Mouse (Mus musculus): ENCODE measurements around the gene Wnt5a. TPM values are rescaled to one million over a fixed set of nuclear protein-coding genes. Genes with fewer than 3 reads are reported as not detected.

The Wnt5a gene
- total RNA-seq (2014; rRNA removed): 14.7 and 15.9 TPM in 2 replicates
- polyA plus RNA-seq (2015; fragmentation: Nextera tagmentation; extraction: Ambion mirVana): 10.0 and 11.2 TPM in 2 replicates

GRCm38 (mm10) chr14:28504101-28505050 lies at the start of gene Wnt5a:
Gene Wnt5a, plus strand, starts transcription at chr14:28504750.
- H3K36me3 ChIP-seq (ENCODE audit: insufficient read depth, low read length): no peaks in the 10 kb centered on the region
- 2% methylated on average over 53 of the region's 53 CpGs for WGBS
- peak within 1 kb of the TSS; percentile 54 for H3K4me3 ChIP-seq (ENCODE audit: low read depth, low read length)
- ATAC-seq (ENCODE audit: low FRiP score) (peak; percentile 44; the same call in 1 of the 2 replicates), DNase-seq (ENCODE audit: low spot score) (peak; percentile 66)
- H3K9ac ChIP-seq (replicated peaks; ENCODE audit: low read length, poor library complexity, severe bottlenecking): peak within 1 kb of the TSS; percentile 54
- peaks cover 35% of the 10 kb centered on the region for H3K27me3 ChIP-seq (ENCODE audit: insufficient read depth, low read length)
- TF ChIP-seq CTCF (IDR thresholded peaks at IDR 0.05): no peak
- H3K9me3 ChIP-seq (ENCODE audit: low read length): no peaks in the 10 kb centered on the region
- peak within 1 kb of the TSS; percentile 62 for H3K27ac ChIP-seq (ENCODE audit: low read depth, low read length)
- 0 out of 2 replicates have a peak, but pooled peaks cover 2% of the 10 kb centered on the region for H3K4me1 ChIP-seq (ENCODE audit: insufficient read depth, low read length)
- H3K4me2 ChIP-seq (ENCODE audit: low read depth, low read length, poor library complexity, severe bottlenecking): peak within 1 kb of the TSS; percentile 92

GRCm38 (mm10) chr14:28456372-28457076 lies 48.0 kb upstream of the Wnt5a start:
- H3K9me3 ChIP-seq (ENCODE audit: low read length): no peaks in the 10 kb centered on the region
- ATAC-seq (ENCODE audit: low FRiP score): no peak
- no peak overlapping the region for H3K4me2 ChIP-seq (ENCODE audit: low read depth, low read length, poor library complexity, severe bottlenecking)
- WGBS: 65% methylated on average over 7 of the region's 7 CpGs
- H3K4me3 ChIP-seq (ENCODE audit: low read depth, low read length): no peak overlapping the region
- DNase-seq (ENCODE audit: low spot score): no peak
- H3K27ac ChIP-seq (ENCODE audit: low read depth, low read length): no peak overlapping the region
- no peaks in the 10 kb centered on the region; the same call in 1 of the 2 replicates for H3K4me1 ChIP-seq (ENCODE audit: insufficient read depth, low read length)
- H3K27me3 ChIP-seq (ENCODE audit: insufficient read depth, low read length): no peaks in the 10 kb centered on the region
- H3K9ac ChIP-seq (replicated peaks; ENCODE audit: low read length, poor library complexity, severe bottlenecking): no peak overlapping the region
- no peak for TF ChIP-seq CTCF (IDR thresholded peaks at IDR 0.05)
- no peaks in the 10 kb centered on the region for H3K36me3 ChIP-seq (ENCODE audit: insufficient read depth, low read length)

- H3K27me3 ChIP-seq (ENCODE audit: insufficient read depth, low read length): no peaks in the 10 kb centered on the region
- no peak overlapping the region for H3K4me2 ChIP-seq (ENCODE audit: low read depth, low read length, poor library complexity, severe bottlenecking)
- 87% methylated on average over 3 of the region's 3 CpGs for WGBS
- DNase-seq (ENCODE audit: low spot score) (no peak), ATAC-seq (ENCODE audit: low FRiP score) (no peak)
- no peak overlapping the region for H3K27ac ChIP-seq (ENCODE audit: low read depth, low read length)
- no peaks in the 10 kb centered on the region; the same call in 1 of the 2 replicates for H3K4me1 ChIP-seq (ENCODE audit: insufficient read depth, low read length)
- no peak for TF ChIP-seq CTCF (IDR thresholded peaks at IDR 0.05)
- H3K9ac ChIP-seq (replicated peaks; ENCODE audit: low read length, poor library complexity, severe bottlenecking): no peak overlapping the region
- no peak overlapping the region for H3K4me3 ChIP-seq (ENCODE audit: low read depth, low read length)
- H3K36me3 ChIP-seq (ENCODE audit: insufficient read depth, low read length): no peaks in the 10 kb centered on the region
- no peaks in the 10 kb centered on the region for H3K9me3 ChIP-seq (ENCODE audit: low read length)
Measured at GRCm38 (mm10) chr14:28457428-28457827, 47.1 kb upstream of the Wnt5a start.

GRCm38 (mm10) chr14:28467956-28468355 lies 36.6 kb upstream of the Wnt5a start:
- H3K9ac ChIP-seq (replicated peaks; ENCODE audit: low read length, poor library complexity, severe bottlenecking): no peak overlapping the region
- no peak for ATAC-seq (ENCODE audit: low FRiP score)
- H3K36me3 ChIP-seq (ENCODE audit: insufficient read depth, low read length): no peaks in the 10 kb centered on the region
- no peak overlapping the region for H3K4me2 ChIP-seq (ENCODE audit: low read depth, low read length, poor library complexity, severe bottlenecking)
- no peak for TF ChIP-seq CTCF (IDR thresholded peaks at IDR 0.05)
- no peak overlapping the region for H3K4me3 ChIP-seq (ENCODE audit: low read depth, low read length)
- no peaks in the 10 kb centered on the region for H3K9me3 ChIP-seq (ENCODE audit: low read length)
- H3K4me1 ChIP-seq (ENCODE audit: insufficient read depth, low read length): peaks cover 3% of the 10 kb centered on the region; the same call in 1 of the 2 replicates
- DNase-seq (ENCODE audit: low spot score): no peak
- H3K27ac ChIP-seq (ENCODE audit: low read depth, low read length): no peak overlapping the region
- no peaks in the 10 kb centered on the region for H3K27me3 ChIP-seq (ENCODE audit: insufficient read depth, low read length)
- 57% methylated on average over 5 of the region's 5 CpGs for WGBS

GRCm38 (mm10) chr14:28469696-28470095 lies 34.9 kb upstream of the Wnt5a start:
- Histone ChIP-seq H3K9me3 (ENCODE audit: low read length) (no peaks in the 10 kb centered on the region), H3K4me3 (ENCODE audit: low read depth, low read length) (no peak overlapping the region), H3K4me2 (ENCODE audit: low read depth, low read length, poor library complexity, severe bottlenecking) (no peak overlapping the region), H3K27me3 (ENCODE audit: insufficient read depth, low read length) (no peaks in the 10 kb centered on the region), H3K27ac (ENCODE audit: low read depth, low read length) (no peak overlapping the region), H3K4me1 (ENCODE audit: insufficient read depth, low read length) (peaks cover 3% of the 10 kb centered on the region; the same call in 1 of the 2 replicates), H3K9ac (replicated peaks; ENCODE audit: low read length, poor library complexity, severe bottlenecking) (no peak overlapping the region), H3K36me3 (ENCODE audit: insufficient read depth, low read length) (no peaks in the 10 kb centered on the region)
- no peak for DNase-seq (ENCODE audit: low spot score)
- 39% methylated on average over 4 of the region's 4 CpGs for WGBS
- no peak for TF ChIP-seq CTCF (IDR thresholded peaks at IDR 0.05)
- no peak for ATAC-seq (ENCODE audit: low FRiP score)
